Mouse (Mus musculus): ENCODE results near the gene Qrich2. TPM values are rescaled to one million over a fixed set of nuclear protein-coding genes. Genes with fewer than 3 reads are reported as not detected.

The Qrich2 gene
- polyA plus RNA-seq, 1 experiment from 2014 or later = 0.08 TPM

DNA sequence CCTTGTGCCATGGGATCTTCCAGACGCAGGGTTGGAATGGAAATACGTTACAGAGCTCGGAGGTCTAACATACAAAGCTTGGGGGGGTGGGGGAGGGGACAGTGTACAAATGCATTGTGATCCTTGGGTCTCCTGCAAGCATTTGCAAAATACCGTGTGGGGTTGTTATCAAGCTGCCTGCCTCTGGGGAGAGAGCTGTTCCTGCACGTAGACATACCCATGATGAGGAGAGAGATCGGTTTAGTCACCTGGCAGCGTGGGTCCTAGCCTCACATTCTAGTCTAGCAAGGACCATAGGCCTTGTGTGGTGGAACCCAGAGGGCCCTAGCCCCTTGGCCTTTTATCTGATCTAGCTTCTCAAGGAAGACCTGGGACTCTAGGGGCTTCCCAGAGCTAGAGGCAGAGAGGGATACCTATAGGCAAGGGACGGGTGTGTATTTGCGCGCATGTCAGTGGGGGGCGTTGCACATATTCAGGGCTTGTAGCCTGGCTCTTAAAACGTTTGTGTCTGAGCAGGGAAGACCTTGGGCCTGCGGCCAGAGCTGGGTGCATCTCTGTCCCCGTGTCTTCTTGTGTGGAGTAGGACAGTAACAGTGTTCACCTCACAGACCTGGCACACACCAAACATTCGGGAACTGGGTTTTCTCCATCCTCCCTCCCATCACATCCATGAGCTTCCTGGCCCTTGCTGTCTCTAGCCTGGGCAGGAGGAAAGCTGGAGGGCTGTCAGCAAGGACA, 23.7 kb downstream of the Qrich2 start:
- DNase-seq (ENCODE audit: low spot score) = no peak
- Histone ChIP-seq H3K36me3 (ENCODE audit: control insufficient read depth, insufficient read depth, low read length) (no peaks in the 10 kb centered on the region; the same call in 1 of the 2 replicates), H3K27me3 (ENCODE audit: control insufficient read depth, insufficient read depth, low read length) (no peaks in the 10 kb centered on the region), H3K4me3 (ENCODE audit: low read depth, low read length) (no peak overlapping the region), H3K9ac (ENCODE audit: low read length) (no peak overlapping the region), H3K4me2 (replicated peaks; ENCODE audit: low read depth) (no peak overlapping the region), H3K4me1 (replicated peaks; ENCODE audit: control insufficient read depth, insufficient read depth) (no peaks in the 10 kb centered on the region), H3K27ac (replicated peaks) (no peak overlapping the region), H3K9me3 (ENCODE audit: control insufficient read depth, low read length) (no peaks in the 10 kb centered on the region)
- TF ChIP-seq CTCF (IDR thresholded peaks at IDR 0.05; ENCODE audit: low read depth) (no peak), EP300 (optimal IDR thresholded peaks at IDR 0.05) (no peak)
- WGBS = 69% methylated on average over 15 of the region's 15 CpGs
- no peak for ATAC-seq (ENCODE audit: low FRiP score, low TSS enrichment)

DNA sequence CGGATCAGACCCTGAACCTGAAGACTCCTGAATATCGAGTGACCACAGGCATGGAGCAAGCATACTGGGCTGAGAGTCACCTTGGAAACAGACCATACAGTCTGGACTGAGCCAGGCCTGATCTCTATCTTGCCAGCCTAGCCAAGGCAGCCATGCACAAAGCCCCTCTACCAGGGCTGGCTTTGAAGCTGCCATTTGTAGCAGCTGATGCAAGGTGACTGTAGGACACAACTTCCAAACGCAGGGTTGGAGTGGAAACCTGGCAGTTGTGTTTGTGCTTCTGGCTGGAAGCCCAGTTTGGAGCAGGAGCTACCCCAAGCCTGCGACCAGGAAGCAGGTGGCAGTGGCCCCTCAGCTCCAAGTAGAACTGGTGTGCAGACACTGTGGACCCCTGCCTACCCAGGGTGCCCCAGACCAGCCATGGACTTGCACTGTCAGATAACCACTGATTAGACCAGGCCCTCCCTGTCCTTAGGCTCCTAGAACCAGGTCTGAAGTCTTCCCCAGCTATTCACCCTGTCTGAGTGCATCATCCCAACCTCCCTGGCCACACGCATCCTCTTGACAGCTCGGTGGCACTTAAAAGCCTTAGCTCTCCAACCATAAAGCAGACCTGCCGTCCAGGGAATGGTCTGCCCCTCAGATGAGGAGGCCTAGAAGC, 25.5 kb downstream of the Qrich2 start:
- no peaks in the 10 kb centered on the region; the same call in 1 of the 2 replicates for H3K36me3 ChIP-seq (ENCODE audit: control insufficient read depth, insufficient read depth, low read length)
- H3K27me3 ChIP-seq (ENCODE audit: control insufficient read depth, insufficient read depth, low read length) = no peaks in the 10 kb centered on the region
- DNase-seq (ENCODE audit: low spot score) = peak; percentile 61
- TF ChIP-seq EP300 (optimal IDR thresholded peaks at IDR 0.05) (no peak), CTCF (IDR thresholded peaks at IDR 0.05; ENCODE audit: low read depth) (no peak)
- ATAC-seq (ENCODE audit: low FRiP score, low TSS enrichment) = peak; percentile 16; the same call in 1 of the 2 replicates
- no peak overlapping the region for H3K9ac ChIP-seq (ENCODE audit: low read length)
- peaks cover 11% of the 10 kb centered on the region for H3K4me1 ChIP-seq (replicated peaks; ENCODE audit: control insufficient read depth, insufficient read depth)
- no peak overlapping the region for H3K27ac ChIP-seq (replicated peaks)
- 60% methylated on average over 7 of the region's 7 CpGs for WGBS
- H3K9me3 ChIP-seq (ENCODE audit: control insufficient read depth, low read length) = no peaks in the 10 kb centered on the region
- H3K4me3 ChIP-seq (ENCODE audit: low read depth, low read length) = no peak overlapping the region
- no peak overlapping the region for H3K4me2 ChIP-seq (replicated peaks; ENCODE audit: low read depth)

DNA sequence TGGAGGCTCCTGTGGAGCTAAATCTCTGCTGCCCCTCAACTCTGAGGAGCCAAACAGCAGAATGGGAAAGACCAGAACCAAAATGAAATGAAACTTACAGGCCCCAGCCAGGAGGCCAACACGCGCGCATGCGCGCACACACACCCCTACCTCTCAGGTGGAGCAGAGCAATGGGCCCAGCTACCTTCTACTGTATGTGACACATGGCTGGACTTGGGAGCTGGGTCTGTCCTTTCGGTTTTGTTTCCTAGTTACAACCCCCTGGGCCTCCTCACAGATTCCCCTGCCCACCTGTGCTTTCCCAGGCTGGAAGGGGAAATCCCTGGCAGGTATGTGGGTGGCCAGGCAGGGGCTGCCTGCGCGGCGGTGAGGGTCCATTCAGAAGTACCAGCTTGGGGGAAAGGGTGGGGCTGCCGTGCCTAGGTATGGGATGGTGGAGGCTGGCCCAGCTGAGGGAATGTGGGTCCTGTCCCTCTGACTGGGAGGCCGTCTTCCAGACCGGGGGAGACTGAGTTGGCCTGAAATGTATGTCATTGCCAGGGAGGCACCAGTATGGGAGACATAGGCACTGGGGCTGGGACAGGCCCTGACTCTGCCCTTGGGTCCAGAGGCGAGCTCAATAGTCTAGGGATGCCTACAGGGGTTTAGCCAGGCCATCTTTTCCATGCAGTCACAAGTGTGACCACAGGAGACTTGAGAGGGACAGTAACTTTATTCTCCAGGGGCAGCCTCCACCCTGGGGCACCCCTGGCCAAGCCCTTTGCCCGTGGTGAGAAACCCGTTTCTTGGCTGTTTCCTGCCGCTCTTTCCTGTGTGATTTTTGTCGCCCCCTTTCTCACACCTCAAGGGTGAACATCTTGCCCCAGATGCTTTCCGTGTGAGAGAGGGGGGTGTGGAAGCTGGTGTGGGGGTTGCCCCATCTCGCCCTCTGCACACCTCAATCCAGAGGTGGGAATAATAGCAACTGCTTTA, 26.5 kb downstream of the Qrich2 start:
- WGBS = 75% methylated on average over 19 of the region's 19 CpGs
- Histone ChIP-seq H3K36me3 (ENCODE audit: control insufficient read depth, insufficient read depth, low read length) (no peaks in the 10 kb centered on the region; the same call in 1 of the 2 replicates), H3K27me3 (ENCODE audit: control insufficient read depth, insufficient read depth, low read length) (no peaks in the 10 kb centered on the region), H3K9ac (ENCODE audit: low read length) (no peak overlapping the region), H3K4me3 (ENCODE audit: low read depth, low read length) (no peak overlapping the region), H3K27ac (replicated peaks) (no peak overlapping the region), H3K9me3 (ENCODE audit: control insufficient read depth, low read length) (no peaks in the 10 kb centered on the region), H3K4me1 (replicated peaks; ENCODE audit: control insufficient read depth, insufficient read depth) (peaks cover 11% of the 10 kb centered on the region), H3K4me2 (replicated peaks; ENCODE audit: low read depth) (no peak overlapping the region)
- DNase-seq (ENCODE audit: low spot score) (no peak), ATAC-seq (ENCODE audit: low FRiP score, low TSS enrichment) (no peak; the same call in 1 of the 2 replicates)
- TF ChIP-seq EP300 (optimal IDR thresholded peaks at IDR 0.05) = no peak
- no peak for TF ChIP-seq CTCF (IDR thresholded peaks at IDR 0.05; ENCODE audit: low read depth)

DNA sequence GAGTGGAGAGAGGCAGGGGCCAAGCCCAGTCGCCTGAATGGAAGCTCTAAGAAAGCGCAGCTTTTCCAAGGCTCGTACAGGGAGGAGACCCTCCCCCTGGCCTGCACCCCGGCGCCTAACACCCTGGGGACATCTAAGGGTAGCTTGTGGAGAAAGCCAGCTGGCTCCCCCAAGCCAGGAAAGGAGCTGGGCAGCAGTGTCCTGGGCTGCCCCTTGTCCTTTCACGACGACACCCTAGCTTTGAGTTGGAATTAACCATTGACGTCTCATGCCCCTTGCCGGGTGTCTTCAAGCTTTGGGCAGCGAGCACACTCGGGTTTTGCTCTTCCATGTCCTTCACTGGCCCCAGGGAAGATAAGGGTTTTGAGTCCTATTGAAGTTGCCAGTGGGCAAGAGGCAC, 28.5 kb downstream of the Qrich2 start:
- H3K27me3 ChIP-seq (ENCODE audit: control insufficient read depth, insufficient read depth, low read length) = no peaks in the 10 kb centered on the region
- WGBS = 71% methylated on average over 11 of the region's 11 CpGs
- H3K27ac ChIP-seq (replicated peaks) = no peak overlapping the region
- H3K4me3 ChIP-seq (ENCODE audit: low read depth, low read length) = no peak overlapping the region
- no peak for ATAC-seq (ENCODE audit: low FRiP score, low TSS enrichment)
- DNase-seq (ENCODE audit: low spot score) = no peak
- H3K4me1 ChIP-seq (replicated peaks; ENCODE audit: control insufficient read depth, insufficient read depth) = peaks cover 11% of the 10 kb centered on the region
- TF ChIP-seq EP300 (optimal IDR thresholded peaks at IDR 0.05) = no peak
- no peak for TF ChIP-seq CTCF (IDR thresholded peaks at IDR 0.05; ENCODE audit: low read depth)
- H3K9ac ChIP-seq (ENCODE audit: low read length) = no peak overlapping the region
- 0 out of 2 replicates have a peak overlapping the region, but pooled peaks have one; percentile 67 for H3K4me2 ChIP-seq (replicated peaks; ENCODE audit: low read depth)
- H3K36me3 ChIP-seq (ENCODE audit: control insufficient read depth, insufficient read depth, low read length) = no peaks in the 10 kb centered on the region; the same call in 1 of the 2 replicates
- H3K9me3 ChIP-seq (ENCODE audit: control insufficient read depth, low read length) = no peaks in the 10 kb centered on the region

DNA sequence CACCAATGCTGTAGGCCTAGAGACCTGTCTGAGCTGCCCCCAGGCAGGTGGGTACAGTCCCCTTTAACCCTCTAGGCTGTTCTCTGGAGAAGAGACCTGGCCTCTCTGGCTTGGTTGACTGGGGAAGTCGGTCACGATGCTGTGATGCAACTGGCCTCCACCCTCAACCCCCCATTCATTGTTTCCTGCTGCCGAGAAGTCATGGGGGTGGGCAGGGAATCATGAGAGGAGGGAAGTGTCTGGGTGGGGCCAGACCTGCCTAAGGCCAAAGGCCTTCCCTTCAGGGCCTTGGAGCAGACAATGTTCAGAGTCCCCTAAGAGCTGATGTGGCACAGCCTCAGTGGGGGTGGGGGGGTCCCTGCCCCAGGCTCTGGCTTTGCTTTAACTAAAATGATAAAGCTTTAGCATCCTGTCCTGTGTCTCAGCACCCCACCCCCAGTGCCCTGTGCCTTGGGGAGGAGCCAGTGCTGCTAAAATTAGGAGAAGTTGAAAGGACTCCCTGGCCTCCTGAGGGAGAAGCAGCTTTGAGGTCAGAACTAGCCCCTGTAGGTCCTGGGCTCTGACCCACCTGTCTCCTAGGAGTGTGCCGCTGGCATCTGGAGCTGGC, 29.2 kb downstream of the Qrich2 start:
- no peak for DNase-seq (ENCODE audit: low spot score)
- Histone ChIP-seq H3K9ac (ENCODE audit: low read length) (no peak overlapping the region; the same call in 1 of the 2 replicates), H3K9me3 (ENCODE audit: control insufficient read depth, low read length) (no peaks in the 10 kb centered on the region), H3K4me1 (replicated peaks; ENCODE audit: control insufficient read depth, insufficient read depth) (peaks cover 11% of the 10 kb centered on the region), H3K4me3 (ENCODE audit: low read depth, low read length) (no peak overlapping the region), H3K27me3 (ENCODE audit: control insufficient read depth, insufficient read depth, low read length) (no peaks in the 10 kb centered on the region), H3K4me2 (replicated peaks; ENCODE audit: low read depth) (peak overlapping the region; percentile 67), H3K27ac (replicated peaks) (peak overlapping the region; percentile 13; the same call in 1 of the 2 replicates), H3K36me3 (ENCODE audit: control insufficient read depth, insufficient read depth, low read length) (no peaks in the 10 kb centered on the region; the same call in 1 of the 2 replicates)
- TF ChIP-seq EP300 (optimal IDR thresholded peaks at IDR 0.05) = no peak
- ATAC-seq (ENCODE audit: low FRiP score, low TSS enrichment) = no peak
- 49% methylated on average over 4 of the region's 4 CpGs for WGBS

Data from stomach, postnatal 0 days (tissue).